Mouse (Mus musculus) E14TG2a.4 (cell line): ENCODE measurements around the gene Gm10775.

Source experiments
- H3K27me3 ChIP-seq: 2 replicates; pipeline ENCODE4 v1.6.1; 2014; ENCODE audit warnings: low read length, control low read depth; ENCODE audit not compliant: insufficient read depth
- H3K36me3 ChIP-seq: 2 replicates; pipeline ENCODE4 v1.6.1; 2014; ENCODE audit warnings: low read length, control low read depth; ENCODE audit not compliant: insufficient read depth
- H3K4me1 ChIP-seq: replicated peaks from 2 replicates; pipeline ENCODE4 v1.6.1; 2014; ENCODE audit warnings: low read depth, low read length, control low read depth
- H3K4me3 ChIP-seq: replicated peaks from 2 replicates; pipeline ENCODE4 v1.5.1; 2014; ENCODE audit warnings: mild to moderate bottlenecking, low read length
- H3K9me3 ChIP-seq: 2 replicates; pipeline ENCODE4 v1.6.1; 2014; ENCODE audit warnings: low read length, control low read depth
- CTCF ChIP-seq: conservative IDR thresholded peaks from 2 replicates; pipeline ENCODE4 v1.5.1; 2014; ENCODE audit warnings: low read length
- NANOG ChIP-seq: IDR thresholded peaks from 2 replicates; pipeline ENCODE4 v1.6.1; 2014; ENCODE audit warnings: borderline replicate concordance, low read length, mixed read lengths
- POU5F1 ChIP-seq: IDR thresholded peaks from 2 replicates; pipeline ENCODE4 v1.6.1; 2014; ENCODE audit warnings: low read length, borderline replicate concordance

The Gm10775 gene

DNA sequence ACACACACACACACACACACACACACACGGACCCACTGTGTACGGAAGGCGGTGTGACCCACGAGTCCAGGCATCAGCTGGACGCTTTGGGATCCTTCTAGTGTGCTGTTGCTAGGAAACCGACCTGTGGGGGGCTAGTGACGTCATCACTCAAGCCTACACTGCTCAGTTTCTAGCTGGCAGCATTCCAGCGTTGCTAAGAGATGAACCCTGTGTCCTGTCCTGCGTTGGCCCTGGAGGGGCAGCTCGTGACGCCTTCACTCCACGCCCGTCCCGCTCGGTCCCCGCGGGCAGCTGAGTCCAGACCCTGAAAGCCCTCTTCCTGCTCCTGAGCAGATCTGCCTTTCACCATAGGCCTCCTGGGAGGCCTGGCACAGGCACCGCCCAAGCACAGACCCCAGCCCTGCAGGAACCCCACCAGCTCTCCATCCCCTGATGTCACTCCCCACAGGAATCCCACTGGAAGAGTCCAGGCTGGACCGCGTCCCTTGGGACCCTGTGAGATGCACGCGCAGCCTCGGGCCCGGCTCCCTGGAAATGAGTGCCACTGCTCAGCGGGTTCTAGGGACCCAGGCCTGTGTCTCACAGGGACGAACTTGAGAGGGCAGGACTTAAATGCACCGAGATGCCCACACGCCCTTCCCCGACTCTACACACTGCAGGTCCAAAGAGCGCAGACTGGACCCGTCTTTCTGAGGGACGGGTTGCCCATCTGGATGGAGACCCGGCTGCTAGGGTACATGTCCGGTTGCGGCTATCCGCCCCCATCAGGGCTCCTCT, 974 bp upstream of the Gm10775 start:
- peaks cover 25% of the 10 kb centered on the region for H3K27me3 ChIP-seq
- H3K4me1 ChIP-seq = peaks cover 24% of the 10 kb centered on the region
- no peak for TF ChIP-seq NANOG
- no peak for TF ChIP-seq POU5F1
- no peak for TF ChIP-seq CTCF
- H3K4me3 ChIP-seq = peak overlapping the region; percentile 80
- peaks cover 11% of the 10 kb centered on the region for H3K36me3 ChIP-seq
- H3K9me3 ChIP-seq = peaks cover 24% of the 10 kb centered on the region

DNA sequence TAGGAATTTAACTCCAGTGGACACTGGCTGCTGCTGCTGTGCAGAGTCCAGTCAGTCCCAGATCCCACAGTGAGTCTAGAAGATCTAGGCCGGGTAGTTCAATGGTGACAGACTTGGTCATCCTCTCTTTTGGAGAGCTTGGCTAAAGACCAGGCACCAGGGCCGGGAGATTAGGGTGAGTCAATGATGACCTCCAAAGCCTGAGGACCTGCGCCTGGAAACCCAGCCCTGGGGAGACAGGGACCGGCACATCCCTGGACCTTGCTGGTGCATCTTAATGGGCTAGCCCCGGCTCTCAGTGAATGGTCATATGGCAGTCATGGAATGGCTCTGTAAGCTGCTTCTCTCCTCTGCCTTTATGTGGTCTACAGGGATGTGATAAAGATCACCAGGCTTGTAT, 2.7 kb downstream of the Gm10775 start:
- Histone ChIP-seq H3K4me1 (peaks cover 18% of the 10 kb centered on the region), H3K4me3 (no peak overlapping the region), H3K36me3 (peaks cover 11% of the 10 kb centered on the region), H3K9me3 (peaks cover 24% of the 10 kb centered on the region), H3K27me3 (peaks cover 21% of the 10 kb centered on the region)
- TF ChIP-seq NANOG (no peak), POU5F1 (no peak), CTCF (no peak)

DNA sequence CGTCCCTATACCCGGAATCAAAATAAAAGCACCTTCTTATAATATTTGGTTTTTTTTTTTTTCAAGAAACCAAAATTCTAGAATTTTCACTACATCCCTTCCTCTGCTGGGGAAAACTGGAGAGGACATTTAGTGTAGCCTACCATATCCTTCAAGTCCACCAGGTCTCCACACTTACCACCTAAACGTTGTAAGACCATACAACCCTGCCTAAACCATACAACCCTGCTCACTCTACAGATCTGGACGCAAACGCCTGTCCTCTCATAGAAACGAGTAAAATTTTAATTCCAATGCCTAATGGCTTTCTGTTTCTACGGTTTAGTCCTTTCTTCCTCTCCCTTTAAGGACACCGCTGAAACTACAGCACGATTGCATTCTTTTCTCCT, 18.6 kb downstream of the Gm10775 start:
- H3K4me1 ChIP-seq = peaks cover 24% of the 10 kb centered on the region
- H3K27me3 ChIP-seq = no peaks in the 10 kb centered on the region
- H3K4me3 ChIP-seq = peak overlapping the region; percentile 96
- no peaks in the 10 kb centered on the region for H3K9me3 ChIP-seq
- no peak for TF ChIP-seq POU5F1
- TF ChIP-seq CTCF = no peak
- no peak for TF ChIP-seq NANOG
- peaks cover 11% of the 10 kb centered on the region; the same call in 1 of the 2 replicates for H3K36me3 ChIP-seq

- Histone ChIP-seq H3K27me3 (no peaks in the 10 kb centered on the region), H3K4me3 (peak within 1 kb of the TSS; percentile 96), H3K36me3 (peaks cover 11% of the 10 kb centered on the region; the same call in 1 of the 2 replicates), H3K4me1 (peaks cover 24% of the 10 kb centered on the region), H3K9me3 (no peaks in the 10 kb centered on the region)
- TF ChIP-seq NANOG (no peak), POU5F1 (no peak)
Observed at GRCm38 (mm10) chr13:65278383-65279341, 19.3 kb downstream of the Gm10775 start, which contains the start of gene Zfp369. Zfp369 (plus strand) TSS chr13:65278814.

- no peak overlapping the region for H3K4me3 ChIP-seq
- TF ChIP-seq POU5F1 (no peak), CTCF (peak; percentile 66), NANOG (no peak)
Observed at GRCm38 (mm10) chr13:65286771-65287170, 27.4 kb downstream of the Gm10775 start.

GRCm38 (mm10) chr13:65296354-65296753, 37.0 kb downstream of the Gm10775 start:
- H3K9me3 ChIP-seq = peaks cover 6% of the 10 kb centered on the region
- H3K27me3 ChIP-seq = no peaks in the 10 kb centered on the region
- H3K36me3 ChIP-seq = peaks cover 60% of the 10 kb centered on the region
- no peak overlapping the region for H3K4me3 ChIP-seq
- H3K4me1 ChIP-seq = no peaks in the 10 kb centered on the region
- TF ChIP-seq NANOG = no peak
- no peak for TF ChIP-seq CTCF
- TF ChIP-seq POU5F1 = no peak

More at GRCm38 (mm10) chr13:65286771-65287170, 27.4 kb downstream of the Gm10775 start:
- H3K4me1 ChIP-seq = no peaks in the 10 kb centered on the region
- H3K36me3 ChIP-seq = peaks cover 34% of the 10 kb centered on the region
- no peaks in the 10 kb centered on the region for H3K27me3 ChIP-seq
- no peaks in the 10 kb centered on the region for H3K9me3 ChIP-seq
